Mouse (Mus musculus) limb, embryonic 14.5 days (tissue): Measurements from ENCODE around the gene Dennd1c. TPM values are rescaled to one million over a fixed set of nuclear protein-coding genes. Genes with fewer than 3 reads are reported as not detected.

ENCODE experiments used
- ATAC-seq: fragments of 200-750 bp; cut with Nextera tagmentation; 2 replicates; pipeline ENCODE4 v1.8.0; 2017; ENCODE audit warnings: low read depth, moderate number of reproducible peaks, moderate TSS enrichment; ENCODE audit not compliant: low FRiP score
- DNase-seq: peaks from one replicate; pipeline ENCODE4 v3.0.0-alpha.2; 2015; ENCODE audit warnings: low spot score
- H3K27ac ChIP-seq: fragments of 300-500 bp; sonication (generic); replicated peaks from 2 replicates; pipeline ENCODE4 v1.5.1; 2014; ENCODE audit warnings: low read depth, mild to moderate bottlenecking, low read length, moderate library complexity, mixed read lengths
- H3K27me3 ChIP-seq: fragments of 300-500 bp; sonication (generic); 2 replicates; pipeline ENCODE4 v1.6.1; 2014; ENCODE audit warnings: low read length, mixed read lengths; ENCODE audit not compliant: control insufficient read depth, insufficient read depth
- H3K36me3 ChIP-seq: fragments of 300-500 bp; sonication (generic); 2 replicates; pipeline ENCODE4 v1.6.1; 2014; ENCODE audit warnings: mild to moderate bottlenecking, low read length, moderate library complexity, mixed read lengths; ENCODE audit not compliant: control insufficient read depth, insufficient read depth
- H3K4me1 ChIP-seq: fragments of 300-500 bp; sonication (generic); 2 replicates; pipeline ENCODE4 v1.6.1; 2014; ENCODE audit warnings: antibody characterized with exemption, low read length, mixed read lengths; ENCODE audit not compliant: control insufficient read depth, insufficient read depth
- H3K4me2 ChIP-seq: fragments of 300-500 bp; sonication (generic); replicated peaks from 2 replicates; pipeline ENCODE4 v1.6.1; 2014; ENCODE audit warnings: low read depth, mild to moderate bottlenecking, low read length, moderate library complexity; ENCODE audit not compliant: severe bottlenecking
- H3K4me3 ChIP-seq: fragments of 300-500 bp; sonication (generic); replicated peaks from 2 replicates; pipeline ENCODE4 v1.5.1; 2014; ENCODE audit warnings: low read length
- H3K9ac ChIP-seq: fragments of 300-500 bp; sonication (generic); 2 replicates; pipeline ENCODE4 v1.6.1; 2014; ENCODE audit warnings: mild to moderate bottlenecking, low read depth, low read length, moderate library complexity; ENCODE audit not compliant: severe bottlenecking
- H3K9me3 ChIP-seq: fragments of 300-500 bp; sonication (generic); 2 replicates; pipeline ENCODE4 v1.6.1; 2016; ENCODE audit warnings: low read length; ENCODE audit not compliant: control insufficient read depth
- POLR2A ChIP-seq: fragments of 200-500 bp; IDR thresholded peaks from 2 replicates; pipeline ENCODE4 v1.8.0; 2012; ENCODE audit warnings: inconsistent platforms, mild to moderate bottlenecking, moderate library complexity, borderline replicate concordance; ENCODE audit not compliant: insufficient read depth, insufficient read length; ENCODE audit errors: extremely low read depth
- WGBS: fragments of 180-500 bp; shearing (Covaris S2); extraction: QIAGEN DNeasy Blood & Tissue Kit; methylation state at CpG from one replicate; pipeline ENCODE4 v1.1.7; 2014; 5-methylcytosine and 5-hydroxymethylcytosine counted together
- polyA plus RNA-seq, 2 experiments: library from polyadenylated mRNA; depleted of rRNA in 1 of 2; stranded (reverse) in 1 of 2; unstranded in 1 of 2; fragments of >200 nt; fragmentation: Nextera tagmentation in 1 of 2; extraction: Ambion mirVana in 1 of 2; gene quantifications; 2 replicates each; pipeline versions ENCODE4 v1.2.1 to v1.2.3; 2012 to 2014

The Dennd1c gene
- polyA plus RNA-seq (2012; rRNA removed) = 2.0 and 2.5 TPM in 2 replicates
- polyA plus RNA-seq (2014; fragmentation: Nextera tagmentation; extraction: Ambion mirVana) = 0.97 and 1.9 TPM in 2 replicates

DNA sequence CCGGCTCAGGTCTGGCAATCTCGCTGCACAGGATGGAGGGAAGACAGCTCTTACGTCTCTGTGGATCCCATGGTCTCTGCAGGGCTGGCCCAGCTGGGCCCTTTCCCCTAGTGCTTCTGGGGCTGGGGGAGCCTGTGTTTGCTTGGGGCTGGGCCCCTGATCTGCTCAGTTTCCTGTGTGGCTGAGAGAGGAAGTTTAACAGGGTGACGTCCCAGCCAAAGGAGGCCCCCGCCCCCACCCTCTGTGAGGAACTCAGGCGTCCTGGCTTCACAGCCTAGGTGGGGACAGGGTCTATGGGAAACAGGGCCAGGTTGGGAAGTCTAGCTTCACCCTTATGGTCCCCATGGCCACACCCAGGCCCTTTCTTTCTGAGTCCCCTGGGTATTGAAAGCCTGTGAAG lies at the start of gene Dennd1c:
Gene Dennd1c, minus strand, starts transcription at position 179 of the 400 bp plus-strand sequence.
- no peaks in the 10 kb centered on the region for H3K4me1 ChIP-seq
- no peaks in the 10 kb centered on the region for H3K27me3 ChIP-seq
- 48% methylated on average over 6 of the region's 6 CpGs for WGBS
- H3K4me3 ChIP-seq = no peak within 1 kb of the TSS
- H3K36me3 ChIP-seq = peaks cover 3% of the 10 kb centered on the region; the same call in 1 of the 2 replicates
- no peak for ATAC-seq
- no peak for DNase-seq
- no peak for TF ChIP-seq POLR2A
- no peak within 1 kb of the TSS for H3K4me2 ChIP-seq
- H3K27ac ChIP-seq = no peak within 1 kb of the TSS
- no peaks in the 10 kb centered on the region for H3K9me3 ChIP-seq
- H3K9ac ChIP-seq = no peak within 1 kb of the TSS

GRCm38 (mm10) chr17:57125853-57126622 lies 47.7 kb upstream of the Dennd1c start:
- no peak overlapping the region for H3K4me2 ChIP-seq
- no peaks in the 10 kb centered on the region for H3K27me3 ChIP-seq
- H3K9me3 ChIP-seq = no peaks in the 10 kb centered on the region
- H3K4me1 ChIP-seq = no peaks in the 10 kb centered on the region
- no peak for DNase-seq
- no peak overlapping the region for H3K4me3 ChIP-seq
- WGBS = 59% methylated on average over 3 of the region's 3 CpGs
- ATAC-seq = no peak
- H3K36me3 ChIP-seq = no peaks in the 10 kb centered on the region
- TF ChIP-seq POLR2A = no peak
- no peak overlapping the region for H3K9ac ChIP-seq
- no peak overlapping the region for H3K27ac ChIP-seq

- H3K9ac ChIP-seq = no peak overlapping the region
- H3K4me3 ChIP-seq = no peak overlapping the region
- no peak overlapping the region for H3K27ac ChIP-seq
- H3K4me1 ChIP-seq = no peaks in the 10 kb centered on the region
- H3K9me3 ChIP-seq = no peaks in the 10 kb centered on the region
- WGBS = 81% methylated on average over 4 of the region's 4 CpGs
- ATAC-seq (no peak), DNase-seq (no peak)
- TF ChIP-seq POLR2A = no peak
- H3K27me3 ChIP-seq = no peaks in the 10 kb centered on the region
- H3K4me2 ChIP-seq = no peak overlapping the region
- H3K36me3 ChIP-seq = no peaks in the 10 kb centered on the region
Observed at GRCm38 (mm10) chr17:57124792-57125191, 46.5 kb upstream of the Dennd1c start.

GRCm38 (mm10) chr17:57123192-57124118 lies 45.1 kb upstream of the Dennd1c start:
- 88% methylated on average over 11 of the region's 11 CpGs for WGBS
- ATAC-seq (no peak), DNase-seq (no peak)
- H3K9ac ChIP-seq = no peak overlapping the region
- no peak overlapping the region for H3K4me2 ChIP-seq
- H3K36me3 ChIP-seq = no peaks in the 10 kb centered on the region
- H3K27me3 ChIP-seq = no peaks in the 10 kb centered on the region
- H3K27ac ChIP-seq = no peak overlapping the region
- H3K9me3 ChIP-seq = no peaks in the 10 kb centered on the region
- no peak overlapping the region for H3K4me3 ChIP-seq
- H3K4me1 ChIP-seq = no peaks in the 10 kb centered on the region
- no peak for TF ChIP-seq POLR2A

GRCm38 (mm10) chr17:57121856-57122255 lies 43.5 kb upstream of the Dennd1c start:
- ATAC-seq = no peak
- WGBS = 70% methylated on average over 2 of the region's 2 CpGs
- Histone ChIP-seq H3K4me2 (no peak overlapping the region), H3K27ac (no peak overlapping the region), H3K9me3 (no peaks in the 10 kb centered on the region), H3K36me3 (no peaks in the 10 kb centered on the region), H3K4me3 (no peak overlapping the region), H3K9ac (no peak overlapping the region), H3K4me1 (no peaks in the 10 kb centered on the region), H3K27me3 (no peaks in the 10 kb centered on the region)
- TF ChIP-seq POLR2A = no peak
- no peak for DNase-seq
